Mouse (Mus musculus) small intestine, adult 2 months (tissue): ENCODE measurements at regions not wholly inside any gene's neighbourhood (a gene's known extent, or its start where the extent isn't known, plus 50 kb on each side); places are given as distances from the start of the nearest gene placed in this dataset.

Experiments used
- CTCF ChIP-seq: fragments of 200-500 bp; IDR thresholded peaks from 2 replicates; pipeline ENCODE4 v1.5.1; 2012; ENCODE audit warnings: low read depth, mild to moderate bottlenecking, control low read depth, inconsistent platforms, low read length, moderate library complexity, mixed read lengths; ENCODE audit not compliant: insufficient replicate concordance, insufficient read length; ENCODE audit errors: extremely low read depth
- POLR2A ChIP-seq: fragments of 200-500 bp; IDR thresholded peaks from 2 replicates; pipeline ENCODE4 v1.6.1; 2012; ENCODE audit warnings: low read depth, mild to moderate bottlenecking, control low read depth, inconsistent platforms, low read length, moderate library complexity

DNA sequence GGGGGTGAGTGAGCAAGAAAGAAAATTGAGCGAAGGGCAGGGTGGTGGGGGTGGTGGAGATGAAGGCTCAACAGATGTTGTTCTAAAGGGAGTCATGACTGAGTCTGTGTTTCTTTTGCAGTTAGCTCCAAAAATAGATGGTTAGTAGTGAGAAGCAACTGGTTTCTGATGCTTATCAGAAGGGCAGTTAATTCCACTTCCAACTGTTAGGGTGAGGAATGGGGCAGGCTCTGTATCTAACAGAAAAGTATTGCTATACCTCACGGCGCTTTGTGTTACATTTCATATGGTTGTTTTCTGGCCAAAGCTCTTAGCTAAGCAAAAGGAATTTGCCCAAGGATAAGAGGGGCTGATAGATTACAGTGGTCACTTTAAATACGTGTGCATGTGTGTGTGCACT is 120.3 kb downstream of the Slc30a10 start:
- no peak for TF ChIP-seq CTCF
- TF ChIP-seq POLR2A: no peak
